32 mouse cellular contexts compared by ENCODE assay signal in genomic region chrX:142672701-142673100, GRCm38 (mm10).
"Had no signal": no experiment of that assay in that cellular context is flagged by ENCODE, and none has a peak within 500 bp of the region (broad histone marks: within the 10 kb centered on the region; RNA-seq: fewer than 3 reads in every experiment).

No protein-coding gene starts in this region.

- DNase-seq: left cerebral cortex, postnatal 4 days; liver; liver, embryonic 13.5 days; liver, postnatal 0 days; lung, adult 18-20 months; lung, adult 2 months; lung, embryonic 14.5 days; lung, postnatal 10 days; lung, postnatal 14 days; lung, postnatal 36 days; lung, postnatal 4 days; midbrain, embryonic 14.5 days had no signal

- H3K9me3 ChIP-seq: limb, embryonic 10.5 days; limb, embryonic 12.5 days; limb, embryonic 13.5 days; limb, embryonic 15.5 days; liver, embryonic 12.5 days; liver, embryonic 13.5 days; liver, embryonic 15.5 days; lung, embryonic 15.5 days; megakaryocyte, embryonic 14.5 days; midbrain, embryonic 10.5 days; midbrain, embryonic 12.5 days; midbrain, embryonic 13.5 days; midbrain, embryonic 15.5 days; neural tube, embryonic 12.5 days had no signal

- H3K4me1 ChIP-seq: lung, embryonic 15.5 days; midbrain, embryonic 10.5 days; midbrain, embryonic 12.5 days; midbrain, embryonic 13.5 days; midbrain, embryonic 15.5 days; neural tube, embryonic 12.5 days had no signal

- ATAC-seq: liver, embryonic 12.5 days; liver, postnatal 0 days; lung, postnatal 0 days; midbrain, embryonic 13.5 days; midbrain, embryonic 15.5 days; midbrain, embryonic 16.5 days had no signal

- H3K36me3 ChIP-seq: limb, embryonic 10.5 days; limb, embryonic 12.5 days; limb, embryonic 13.5 days; limb, embryonic 15.5 days; liver, embryonic 12.5 days; liver, embryonic 13.5 days; liver, embryonic 15.5 days; lung, embryonic 15.5 days; midbrain, embryonic 10.5 days; midbrain, embryonic 12.5 days; midbrain, embryonic 13.5 days; midbrain, embryonic 15.5 days; neural tube, embryonic 12.5 days had no signal

- H3K27me3 ChIP-seq: liver, embryonic 15.5 days; lung, embryonic 15.5 days; neural tube, embryonic 12.5 days had no signal

- H3K4me2 ChIP-seq: limb, embryonic 12.5 days; limb, embryonic 13.5 days; limb, embryonic 15.5 days; liver, embryonic 11.5 days; liver, embryonic 12.5 days; liver, embryonic 13.5 days; liver, embryonic 15.5 days; lung, embryonic 14.5 days; lung, embryonic 15.5 days; midbrain, embryonic 11.5 days; midbrain, embryonic 12.5 days; midbrain, embryonic 13.5 days; midbrain, embryonic 15.5 days; neural tube, embryonic 12.5 days had no signal

- H3K27ac ChIP-seq: limb, embryonic 10.5 days; limb, embryonic 12.5 days; limb, embryonic 13.5 days; limb, embryonic 15.5 days; liver, embryonic 12.5 days; liver, embryonic 13.5 days; liver, embryonic 14.5 days; liver, embryonic 15.5 days; lung, embryonic 15.5 days; macrophage; midbrain, embryonic 10.5 days; midbrain, embryonic 12.5 days; midbrain, embryonic 13.5 days; midbrain, embryonic 15.5 days; neural tube, embryonic 12.5 days had no signal

- H3K4me3 ChIP-seq: limb, embryonic 10.5 days; limb, embryonic 12.5 days; limb, embryonic 13.5 days; limb, embryonic 15.5 days; liver, embryonic 12.5 days; liver, embryonic 13.5 days; liver, embryonic 15.5 days; lung, embryonic 15.5 days; megakaryocyte, embryonic 14.5 days; midbrain, embryonic 10.5 days; midbrain, embryonic 12.5 days; midbrain, embryonic 13.5 days; midbrain, embryonic 15.5 days; myocyte; neural tube, embryonic 12.5 days had no signal

- H3K9ac ChIP-seq: limb, embryonic 12.5 days; limb, embryonic 13.5 days; limb, embryonic 15.5 days; liver, embryonic 12.5 days; liver, embryonic 13.5 days; liver, embryonic 14.5 days; liver, embryonic 15.5 days; liver, postnatal 0 days; lung, embryonic 14.5 days; lung, embryonic 15.5 days; midbrain, embryonic 12.5 days; midbrain, embryonic 13.5 days; midbrain, embryonic 15.5 days; neural tube, embryonic 12.5 days had no signal
